Mouse (Mus musculus) lung, adult 2 months (tissue): Measurements from ENCODE around the gene Mmp17.

ENCODE experiments used
- CTCF ChIP-seq: fragments of 200-500 bp; IDR thresholded peaks from 2 replicates; pipeline ENCODE4 v1.5.1; 2011; ENCODE audit warnings: mild to moderate bottlenecking, low read length, control low read depth; ENCODE audit not compliant: insufficient read depth
- POLR2A ChIP-seq: fragments of 200-500 bp; IDR thresholded peaks from 2 replicates; pipeline ENCODE4 v1.6.1; 2011; ENCODE audit warnings: low read depth, mild to moderate bottlenecking, control low read depth, low read length, borderline replicate concordance; ENCODE audit errors: extremely low read depth

- no peak for TF ChIP-seq POLR2A
- TF ChIP-seq CTCF: no peak
Observed at GRCm38 (mm10) chr5:129584583-129585541, 893 bp downstream of the Mmp17 start.
